Mouse (Mus musculus): Measurements from ENCODE around the gene Arl3. TPM values are rescaled to one million over a fixed set of nuclear protein-coding genes. Genes with fewer than 3 reads are reported as not detected.

Arl3 gene
- polyA plus RNA-seq, 1 experiment from 2014 or later = 72.5 TPM

GRCm38 (mm10) chr19:46562581-46563515 is 10.2 kb downstream of the Arl3 start:
- Histone ChIP-seq H3K4me3 (ENCODE audit: control insufficient read depth in 1 of 2, insufficient read depth in 1 of 2, low read depth in 1 of 2, low read length in 2 of 2) (no peak overlapping the region), H3K9ac (ENCODE audit: low read length) (no peak overlapping the region), H3K27ac (replicated peaks in 1 of 2; ENCODE audit: control insufficient read depth in 1 of 2, insufficient read depth in 1 of 2, low read depth in 2 of 2, low read length in 2 of 2) (peak overlapping the region; percentile 39 to 60), H3K9me3 (ENCODE audit: control insufficient read depth, low read length) (no peaks in the 10 kb centered on the region), H3K4me2 (ENCODE audit: low read length) (peak overlapping the region; percentile 2), H3K36me3 (ENCODE audit: control insufficient read depth, insufficient read depth, low read length) (peaks cover 3% of the 10 kb centered on the region; the same call in 1 of the 2 replicates), H3K27me3 (ENCODE audit: control insufficient read depth, insufficient read depth, low read length) (no peaks in the 10 kb centered on the region), H3K4me1 (ENCODE audit: control insufficient read depth in 2 of 2, insufficient read depth in 2 of 2, low read length in 2 of 2) (peaks cover 10 to 19% of the 10 kb centered on the region in 2 experiments)
- no peak for ATAC-seq (ENCODE audit: insufficient number of reproducible peaks, insufficient read depth, low FRiP score, low read depth)
- WGBS = 52% methylated on average over 14 of the region's 14 CpGs

- 34% methylated on average over 1 of the region's 1 CpGs for whole genome bisulfite sequencing
- no peak for ATAC-seq (ENCODE audit: insufficient number of reproducible peaks, insufficient read depth, low FRiP score, low read depth)
- no peak overlapping the region for H3K4me3 ChIP-seq (ENCODE audit: control insufficient read depth in 1 of 2, insufficient read depth in 1 of 2, low read depth in 1 of 2, low read length in 2 of 2)
- no peaks in the 10 kb centered on the region for H3K27me3 ChIP-seq (ENCODE audit: control insufficient read depth, insufficient read depth, low read length)
- peaks cover 9% of the 10 kb centered on the region; the same call in 1 of the 2 replicates for H3K36me3 ChIP-seq (ENCODE audit: control insufficient read depth, insufficient read depth, low read length)
- H3K4me1 ChIP-seq (ENCODE audit: control insufficient read depth in 2 of 2, insufficient read depth in 2 of 2, low read length in 2 of 2) = peaks cover 10 to 19% of the 10 kb centered on the region in 2 experiments
- no peaks in the 10 kb centered on the region for H3K9me3 ChIP-seq (ENCODE audit: control insufficient read depth, low read length)
- H3K9ac ChIP-seq (ENCODE audit: low read length) = no peak overlapping the region
- H3K4me2 ChIP-seq (ENCODE audit: low read length) = no peak overlapping the region
- peak overlapping the region; percentile 39 to 60 for H3K27ac ChIP-seq (replicated peaks in 1 of 2; ENCODE audit: control insufficient read depth in 1 of 2, insufficient read depth in 1 of 2, low read depth in 2 of 2, low read length in 2 of 2)
These were observed 10.9 kb downstream of the Arl3 start for GRCm38 (mm10) chr19:46562132-46562531.

GRCm38 (mm10) chr19:46558631-46559030 is 14.4 kb downstream of the Arl3 start:
- H3K9ac ChIP-seq (ENCODE audit: low read length) = no peak overlapping the region
- no peak for ATAC-seq (ENCODE audit: insufficient number of reproducible peaks, insufficient read depth, low FRiP score, low read depth)
- no peak overlapping the region for H3K4me3 ChIP-seq (ENCODE audit: control insufficient read depth in 1 of 2, insufficient read depth in 1 of 2, low read depth in 1 of 2, low read length in 2 of 2)
- H3K4me2 ChIP-seq (ENCODE audit: low read length) = no peak overlapping the region
- H3K4me1 ChIP-seq (ENCODE audit: control insufficient read depth in 2 of 2, insufficient read depth in 2 of 2, low read length in 2 of 2) = peaks cover 10 to 18% of the 10 kb centered on the region in 2 experiments
- no peaks in the 10 kb centered on the region for H3K27me3 ChIP-seq (ENCODE audit: control insufficient read depth, insufficient read depth, low read length)
- 77% methylated on average over 12 of the region's 12 CpGs for WGBS
- no peaks in the 10 kb centered on the region for H3K9me3 ChIP-seq (ENCODE audit: control insufficient read depth, low read length)
- H3K36me3 ChIP-seq (ENCODE audit: control insufficient read depth, insufficient read depth, low read length) = peaks cover 38% of the 10 kb centered on the region
- H3K27ac ChIP-seq (replicated peaks in 1 of 2; ENCODE audit: control insufficient read depth in 1 of 2, insufficient read depth in 1 of 2, low read depth in 2 of 2, low read length in 2 of 2) = no peak overlapping the region

GRCm38 (mm10) chr19:46558009-46558408 is 15.0 kb downstream of the Arl3 start:
- Histone ChIP-seq H3K36me3 (ENCODE audit: control insufficient read depth, insufficient read depth, low read length) (peaks cover 38% of the 10 kb centered on the region), H3K9ac (ENCODE audit: low read length) (no peak overlapping the region), H3K9me3 (ENCODE audit: control insufficient read depth, low read length) (no peaks in the 10 kb centered on the region), H3K27me3 (ENCODE audit: control insufficient read depth, insufficient read depth, low read length) (no peaks in the 10 kb centered on the region), H3K4me1 (ENCODE audit: control insufficient read depth in 2 of 2, insufficient read depth in 2 of 2, low read length in 2 of 2) (peaks cover 10 to 15% of the 10 kb centered on the region in 2 experiments), H3K27ac (replicated peaks in 1 of 2; ENCODE audit: control insufficient read depth in 1 of 2, insufficient read depth in 1 of 2, low read depth in 2 of 2, low read length in 2 of 2) (no peak overlapping the region), H3K4me3 (ENCODE audit: control insufficient read depth in 1 of 2, insufficient read depth in 1 of 2, low read depth in 1 of 2, low read length in 2 of 2) (no peak overlapping the region), H3K4me2 (ENCODE audit: low read length) (no peak overlapping the region)
- ATAC-seq (ENCODE audit: insufficient number of reproducible peaks, insufficient read depth, low FRiP score, low read depth) = no peak
- WGBS = 76% methylated on average over 8 of the region's 8 CpGs

GRCm38 (mm10) chr19:46553541-46553955 is 19.4 kb downstream of the Arl3 start:
- no peaks in the 10 kb centered on the region for H3K9me3 ChIP-seq (ENCODE audit: control insufficient read depth, low read length)
- peaks cover 63% of the 10 kb centered on the region for H3K36me3 ChIP-seq (ENCODE audit: control insufficient read depth, insufficient read depth, low read length)
- no peaks in the 10 kb centered on the region for H3K27me3 ChIP-seq (ENCODE audit: control insufficient read depth, insufficient read depth, low read length)
- H3K27ac ChIP-seq (replicated peaks in 1 of 2; ENCODE audit: control insufficient read depth in 1 of 2, insufficient read depth in 1 of 2, low read depth in 2 of 2, low read length in 2 of 2) = no peak overlapping the region
- no peak overlapping the region for H3K4me3 ChIP-seq (ENCODE audit: control insufficient read depth in 1 of 2, insufficient read depth in 1 of 2, low read depth in 1 of 2, low read length in 2 of 2)
- no peak overlapping the region for H3K4me2 ChIP-seq (ENCODE audit: low read length)
- H3K4me1 ChIP-seq (ENCODE audit: control insufficient read depth in 2 of 2, insufficient read depth in 2 of 2, low read length in 2 of 2) = peaks cover 5 to 6% of the 10 kb centered on the region in 2 experiments; a peak in 2 of 4 replicates
- H3K9ac ChIP-seq (ENCODE audit: low read length) = no peak overlapping the region
- 26% methylated on average over 11 of the region's 11 CpGs for WGBS
- no peak for ATAC-seq (ENCODE audit: insufficient number of reproducible peaks, insufficient read depth, low FRiP score, low read depth)

GRCm38 (mm10) chr19:46552496-46552895 is 20.5 kb downstream of the Arl3 start:
- Histone ChIP-seq H3K4me2 (ENCODE audit: low read length) (no peak overlapping the region), H3K4me3 (ENCODE audit: control insufficient read depth in 1 of 2, insufficient read depth in 1 of 2, low read depth in 1 of 2, low read length in 2 of 2) (no peak overlapping the region), H3K9ac (ENCODE audit: low read length) (no peak overlapping the region), H3K36me3 (ENCODE audit: control insufficient read depth, insufficient read depth, low read length) (peaks cover 61% of the 10 kb centered on the region), H3K4me1 (ENCODE audit: control insufficient read depth in 2 of 2, insufficient read depth in 2 of 2, low read length in 2 of 2) (peaks cover 5 to 6% of the 10 kb centered on the region in 2 experiments; a peak in 2 of 4 replicates), H3K27ac (replicated peaks in 1 of 2; ENCODE audit: control insufficient read depth in 1 of 2, insufficient read depth in 1 of 2, low read depth in 2 of 2, low read length in 2 of 2) (no peak overlapping the region), H3K27me3 (ENCODE audit: control insufficient read depth, insufficient read depth, low read length) (no peaks in the 10 kb centered on the region), H3K9me3 (ENCODE audit: control insufficient read depth, low read length) (no peaks in the 10 kb centered on the region)
- ATAC-seq (ENCODE audit: insufficient number of reproducible peaks, insufficient read depth, low FRiP score, low read depth) = no peak
- WGBS = 75% methylated on average over 3 of the region's 4 CpGs

- Histone ChIP-seq H3K27me3 (ENCODE audit: control insufficient read depth, insufficient read depth, low read length) (no peaks in the 10 kb centered on the region), H3K36me3 (ENCODE audit: control insufficient read depth, insufficient read depth, low read length) (peaks cover 41% of the 10 kb centered on the region), H3K9ac (ENCODE audit: low read length) (no peak overlapping the region), H3K27ac (replicated peaks in 1 of 2; ENCODE audit: control insufficient read depth in 1 of 2, insufficient read depth in 1 of 2, low read depth in 2 of 2, low read length in 2 of 2) (no peak overlapping the region), H3K4me2 (ENCODE audit: low read length) (no peak overlapping the region), H3K9me3 (ENCODE audit: control insufficient read depth, low read length) (no peaks in the 10 kb centered on the region), H3K4me3 (ENCODE audit: control insufficient read depth in 1 of 2, insufficient read depth in 1 of 2, low read depth in 1 of 2, low read length in 2 of 2) (no peak overlapping the region), H3K4me1 (ENCODE audit: control insufficient read depth in 2 of 2, insufficient read depth in 2 of 2, low read length in 2 of 2) (peaks cover 5 to 6% of the 10 kb centered on the region in 2 experiments; a peak in 2 of 4 replicates)
- WGBS = 84% methylated on average over 4 of the region's 4 CpGs
- no peak for ATAC-seq (ENCODE audit: insufficient number of reproducible peaks, insufficient read depth, low FRiP score, low read depth)
These were observed 22.6 kb downstream of the Arl3 start for GRCm38 (mm10) chr19:46550385-46550784.

Data from heart, embryonic 14.5 days (tissue).